Mouse (Mus musculus): ENCODE results near the gene Slc13a5.

Gene Slc13a5

GRCm38 (mm10) chr11:72196506-72196905 is 70.5 kb downstream of the Slc13a5 start:
- DNase-seq = no peak

GRCm38 (mm10) chr11:72194259-72194658 is 72.8 kb downstream of the Slc13a5 start:
- DNase-seq = no peak
